In genomic region chr4:135287975-135288374, GRCm38 (mm10) we compare ENCODE assay signal across 14 mouse cellular contexts. TPM values are rescaled to one million over a fixed set of nuclear protein-coding genes. Genes with fewer than 3 reads are reported as not detected.
A peak's percentile ranks its signal among the peaks of the same experiment; 100 is the strongest.
DNase-seq lines count a peak whose midpoint lies in the region; ATAC-seq and TF ChIP-seq lines count a peak whose summit lies in the region.
"Had no signal": no experiment of that assay in that cellular context is flagged by ENCODE, and none has a peak within 500 bp of the region (broad histone marks: within the 10 kb centered on the region; RNA-seq: fewer than 3 reads in every experiment).

No protein-coding gene starts in this region.

- no peak for TF ChIP-seq POLR2A in MEL (IDR thresholded peaks at IDR 0.05; ENCODE audit: control insufficient read depth in 1 of 2, insufficient read depth in 1 of 2, low read depth in 1 of 2, low read length in 2 of 2, poor library complexity in 1 of 2)

- DNase-seq in heart, postnatal 0 days (ENCODE audit: low spot score) = no peak
- DNase-seq in heart, adult 18-20 months = no peak
- DNase-seq in MEL (ENCODE audit: low read depth, low spot score) = peak; percentile 86
- DNase-seq in liver, postnatal 0 days = peak; percentile 60
- DNase-seq in cerebellum, postnatal 10 days = no peak
- no peak for DNase-seq in adrenal gland, adult 18-20 months (ENCODE audit: low spot score in 2 of 2)
- no peak for DNase-seq in urinary bladder, postnatal 14 days (ENCODE audit: low spot score)
- DNase-seq: cerebellum, postnatal 25 days; kidney, adult 11 months; right cerebral cortex, adult 18-20 months had no signal

- H3K4me3 ChIP-seq in heart, postnatal 0 days (ENCODE audit: low read depth, low read length) = no peak overlapping the region
- no peak overlapping the region for H3K4me3 ChIP-seq in MEL (ENCODE audit: control insufficient read depth in 1 of 2, insufficient read depth in 1 of 2, low read depth in 2 of 2, low read length in 2 of 2)
- peak overlapping the region; percentile 56 for H3K4me3 ChIP-seq in erythroblast, embryonic 14.5 days (replicated peaks)
- H3K4me3 ChIP-seq in liver, postnatal 0 days (ENCODE audit: low read depth, low read length) = no peak overlapping the region
- H3K4me3 ChIP-seq: limb, embryonic 10.5 days; midbrain, embryonic 12.5 days; neural tube, embryonic 13.5 days had no signal

- no peak overlapping the region for H3K4me2 ChIP-seq in heart, postnatal 0 days (ENCODE audit: low read depth, low read length)
- peak overlapping the region; percentile 60 for H3K4me2 ChIP-seq in liver, postnatal 0 days (ENCODE audit: low read depth, low read length)
- H3K4me2 ChIP-seq: midbrain, embryonic 12.5 days; neural tube, embryonic 13.5 days had no signal

- ATAC-seq in heart, postnatal 0 days (ENCODE audit: insufficient read depth, low read depth) = no peak
- peak; percentile 82 for ATAC-seq in liver, postnatal 0 days

- no peaks in the 10 kb centered on the region for H3K79me2 ChIP-seq in MEL (ENCODE audit: control insufficient read depth, insufficient read depth, low read length, poor library complexity)

- TF ChIP-seq CTCF in heart, postnatal 0 days (IDR thresholded peaks at IDR 0.05; ENCODE audit: low read depth) = no peak
- TF ChIP-seq CTCF in MEL (IDR thresholded peaks at IDR 0.05 in 2 of 3, conservative IDR thresholded peaks at IDR 0.05 in 1 of 3; ENCODE audit: control insufficient read depth in 1 of 3, insufficient read depth in 1 of 3, low read depth in 2 of 3, low read length in 3 of 3, poor library complexity in 1 of 3, severe bottlenecking in 1 of 3) = no peak
- no peak for TF ChIP-seq CTCF in liver, postnatal 0 days (IDR thresholded peaks at IDR 0.05; ENCODE audit: low read depth)

- TF ChIP-seq RAD21 in MEL (IDR thresholded peaks at IDR 0.05; ENCODE audit: low read depth, low read length) = no peak

- TF ChIP-seq EP300 in heart, postnatal 0 days (IDR thresholded peaks at IDR 0.05; ENCODE audit: low read depth) = no peak
- TF ChIP-seq EP300 in MEL (IDR thresholded peaks at IDR 0.05; ENCODE audit: low read depth in 1 of 2, low read length in 2 of 2) = peak; percentile 93 to 95
- TF ChIP-seq EP300 in liver, postnatal 0 days (IDR thresholded peaks at IDR 0.05; ENCODE audit: low read depth) = peak; percentile 97

- peaks cover 42% of the 10 kb centered on the region for H3K4me1 ChIP-seq in heart, postnatal 0 days (ENCODE audit: control insufficient read depth, insufficient read depth)
- peaks cover 15 to 45% of the 10 kb centered on the region in 2 experiments for H3K4me1 ChIP-seq in MEL (ENCODE audit: control insufficient read depth in 1 of 2, insufficient read depth in 2 of 2, low read length in 2 of 2)
- H3K4me1 ChIP-seq in erythroblast, embryonic 14.5 days (ENCODE audit: control insufficient read depth) = peaks cover 87% of the 10 kb centered on the region
- H3K4me1 ChIP-seq in liver, postnatal 0 days (ENCODE audit: insufficient read depth) = peaks cover 50% of the 10 kb centered on the region

- peak overlapping the region; percentile 80; the same call in 1 of the 2 replicates for H3K27ac ChIP-seq in heart, postnatal 0 days (ENCODE audit: low read depth)
- H3K27ac ChIP-seq in MEL (ENCODE audit: control insufficient read depth, low read depth, low read length) = peak overlapping the region; percentile 81
- peak overlapping the region; percentile 72 for H3K27ac ChIP-seq in liver, postnatal 0 days (ENCODE audit: low read depth)
- H3K27ac ChIP-seq: midbrain, embryonic 12.5 days; neural tube, embryonic 13.5 days had no signal

- H3K36me3 ChIP-seq in heart, postnatal 0 days (replicated peaks; ENCODE audit: control insufficient read depth, insufficient read depth, low read length) = no peaks in the 10 kb centered on the region
- H3K36me3 ChIP-seq in MEL (ENCODE audit: control insufficient read depth in 1 of 2, insufficient read depth in 2 of 2, low read length in 2 of 2) = peaks cover 0 to 31% of the 10 kb centered on the region in 2 experiments; a peak in 2 of 4 replicates
- H3K36me3 ChIP-seq in erythroblast, embryonic 14.5 days (ENCODE audit: control insufficient read depth) = peaks cover 8% of the 10 kb centered on the region; the same call in 1 of the 2 replicates
- H3K36me3 ChIP-seq in liver, postnatal 0 days (replicated peaks; ENCODE audit: insufficient read depth, low read length) = no peaks in the 10 kb centered on the region
- H3K36me3 ChIP-seq: limb, embryonic 10.5 days; midbrain, embryonic 12.5 days; neural tube, embryonic 13.5 days had no signal

- no peaks in the 10 kb centered on the region for H3K9me3 ChIP-seq in heart, postnatal 0 days (replicated peaks; ENCODE audit: control insufficient read depth, low read length)
- H3K9me3 ChIP-seq in MEL (replicated peaks; ENCODE audit: insufficient read depth, low read length) = no peaks in the 10 kb centered on the region
- H3K9me3 ChIP-seq in erythroblast, embryonic 14.5 days (ENCODE audit: control insufficient read depth, low read length) = peaks cover 3% of the 10 kb centered on the region
- no peaks in the 10 kb centered on the region for H3K9me3 ChIP-seq in liver, postnatal 0 days (ENCODE audit: low read length)
- H3K9me3 ChIP-seq: limb, embryonic 10.5 days; midbrain, embryonic 12.5 days; neural tube, embryonic 13.5 days had no signal

- 59% methylated on average over 3 of the region's 3 CpGs for WGBS in heart, postnatal 0 days
- 36% methylated on average over 3 of the region's 3 CpGs for WGBS in liver, postnatal 0 days (ENCODE audit: insufficient replicate concordance)

- no peak overlapping the region for H3K9ac ChIP-seq in heart, postnatal 0 days (replicated peaks; ENCODE audit: low read depth, low read length)
- peak overlapping the region; percentile 28; the same call in 1 of the 2 replicates for H3K9ac ChIP-seq in MEL (ENCODE audit: control insufficient read depth, low read depth, low read length, poor library complexity, severe bottlenecking)
- H3K9ac ChIP-seq in liver, postnatal 0 days (replicated peaks) = peak overlapping the region; percentile 47; the same call in 1 of the 2 replicates
- H3K9ac ChIP-seq: midbrain, embryonic 12.5 days; neural tube, embryonic 13.5 days had no signal

- H3K27me3 ChIP-seq in heart, postnatal 0 days (ENCODE audit: control insufficient read depth, insufficient read depth, low read length) = no peaks in the 10 kb centered on the region
- no peaks in the 10 kb centered on the region for H3K27me3 ChIP-seq in MEL (ENCODE audit: control insufficient read depth in 1 of 2, insufficient read depth in 2 of 2, low read length in 2 of 2)
- no peaks in the 10 kb centered on the region for H3K27me3 ChIP-seq in erythroblast, embryonic 14.5 days (ENCODE audit: control insufficient read depth)
- H3K27me3 ChIP-seq in liver, postnatal 0 days (ENCODE audit: insufficient read depth, low read length) = no peaks in the 10 kb centered on the region
- H3K27me3 ChIP-seq: neural tube, embryonic 13.5 days had no signal

TF ChIP-seq in MEL, 35 proteins besides CTCF, POLR2A, EP300 and RAD21 (continues in another document):
- TF ChIP-seq TCF12 (IDR thresholded peaks at IDR 0.05; ENCODE audit: low read depth, low read length) = peak; percentile 97
- TF ChIP-seq CHD2 (IDR thresholded peaks at IDR 0.05; ENCODE audit: low read length) = no peak
- TF ChIP-seq MAZ (IDR thresholded peaks at IDR 0.05; ENCODE audit: low read depth, low read length) = peak; percentile 90
- TF ChIP-seq ZNF384 (IDR thresholded peaks at IDR 0.05; ENCODE audit: low read depth, low read length) = peak; percentile 33; the same call in 1 of the 2 replicates
- no peak for TF ChIP-seq NELFE (IDR thresholded peaks at IDR 0.05; ENCODE audit: low read depth, low read length)
- no peak for TF ChIP-seq MYC (IDR thresholded peaks at IDR 0.05; ENCODE audit: low read depth, low read length)
- peak; percentile 89 for TF ChIP-seq ETS1 (IDR thresholded peaks at IDR 0.05; ENCODE audit: low read depth, low read length)
- TF ChIP-seq MAFK (IDR thresholded peaks at IDR 0.05; ENCODE audit: borderline replicate concordance, low read depth, low read length) = no peak
- TF ChIP-seq SIN3A (IDR thresholded peaks at IDR 0.05; ENCODE audit: low read length) = peak; percentile 88
- TF ChIP-seq GATA1 (IDR thresholded peaks at IDR 0.05; ENCODE audit: low read depth, low read length) = peak; percentile 94
- 0 out of 2 replicates have a peak, but pooled peaks have one; percentile 27 for TF ChIP-seq JUND (IDR thresholded peaks at IDR 0.05; ENCODE audit: low read depth, low read length)
- 0 out of 2 replicates have a peak, but pooled peaks have one; percentile 59 for TF ChIP-seq MAX (IDR thresholded peaks at IDR 0.05; ENCODE audit: low read length)
- no peak for TF ChIP-seq BHLHE40 (IDR thresholded peaks at IDR 0.05; ENCODE audit: borderline replicate concordance, low read depth, low read length)
- no peak for TF ChIP-seq USF1 (IDR thresholded peaks at IDR 0.05; ENCODE audit: low read depth, low read length)
- TF ChIP-seq MEF2A (IDR thresholded peaks at IDR 0.05; ENCODE audit: extremely low read depth, insufficient replicate concordance, low read depth, low read length, poor library complexity, severe bottlenecking) = no peak
- peak; percentile 85 for TF ChIP-seq RCOR1 (IDR thresholded peaks at IDR 0.05; ENCODE audit: low read depth, low read length)
- TF ChIP-seq GABPA (IDR thresholded peaks at IDR 0.05; ENCODE audit: low read depth, low read length) = no peak
- peak; percentile 51; the same call in 1 of the 2 replicates for TF ChIP-seq POLR2AphosphoS2 (IDR thresholded peaks at IDR 0.05; ENCODE audit: low read length)
- TF ChIP-seq ELF1 (IDR thresholded peaks at IDR 0.05; ENCODE audit: low read depth, low read length) = peak; percentile 33; the same call in 1 of the 2 replicates
- TF ChIP-seq MYB (IDR thresholded peaks at IDR 0.05; ENCODE audit: low read depth, low read length) = 0 out of 2 replicates have a peak, but pooled peaks have one; percentile 29
- TF ChIP-seq ZKSCAN1 (IDR thresholded peaks at IDR 0.05; ENCODE audit: low read depth, low read length) = no peak
- TF ChIP-seq UBTF (IDR thresholded peaks at IDR 0.05; ENCODE audit: borderline replicate concordance, insufficient read depth, low read depth, low read length) = no peak
- peak; percentile 98 for TF ChIP-seq TAL1 (IDR thresholded peaks at IDR 0.05; ENCODE audit: low read length)

RNA-seq across cellular contexts. Expression of gene Clic4, which starts 15.4 kb away (rescaled TPM):
- 239 and 307 TPM in 2 replicates for total RNA-seq in heart, postnatal 0 days (2014; rRNA removed; ENCODE audit: low replicate concordance)
- 213 and 235 TPM in 2 replicates for polyA plus RNA-seq in heart, postnatal 0 days (2015; fragmentation: Nextera tagmentation; extraction: Ambion mirVana)
- total RNA-seq in heart, adult 18-20 months (2021) = 100 to 1,000 TPM; 253 to 258 TPM
- total RNA-seq in MEL (2012; rRNA removed) = 32.9 and 51.1 TPM in 2 replicates
- 100 to 1,000 TPM in 1 of 2 experiments, 10 to 100 TPM in 1; 83.8 to 274 TPM for polyA plus RNA-seq in MEL (2012; ENCODE audit: insufficient read depth in 1 of 2, insufficient read length in 2 of 2, low read depth in 1 of 2, low replicate concordance in 2 of 2, missing spikeins in 1 of 2)
- polyA plus RNA-seq in erythroblast, embryonic 14.5 days (2012) = 3.6 and 3.8 TPM in 2 replicates
- polyA plus RNA-seq in liver, postnatal 0 days (2015; fragmentation: Nextera tagmentation; extraction: Ambion mirVana) = 52.2 and 64.6 TPM in 2 replicates
- total RNA-seq in adrenal gland, adult 18-20 months (2021) = 100 to 1,000 TPM in 1 of 2 experiments, 10 to 100 TPM in 1; 74.4 to 136 TPM

Comparison
In these comparisons a context has a peak if more than half of its experiments do, and no peak if none do; other contexts are left out.
1. DNase-seq: peak in MEL (single experiment) and liver, postnatal 0 days (single experiment); none in heart, postnatal 0 days (single experiment), heart, adult 18-20 months (0 of 2), cerebellum, postnatal 10 days (0 of 2), adrenal gland, adult 18-20 months (0 of 2) and urinary bladder, postnatal 14 days (single experiment).
2. Peak in every context shown above with its lines, with median percentiles within 50 percentile points of each other: H3K27ac ChIP-seq.